Mouse (Mus musculus): ENCODE data around the gene Fbln2. TPM values are rescaled to one million over a fixed set of nuclear protein-coding genes. Genes with fewer than 3 reads are reported as not detected.
A peak's percentile ranks its signal among the peaks of the same experiment; 100 is the strongest.

Gene Fbln2
- total and polyA plus RNA-seq, 3 experiments: 0.81 TPM; not detected in 2

DNA sequence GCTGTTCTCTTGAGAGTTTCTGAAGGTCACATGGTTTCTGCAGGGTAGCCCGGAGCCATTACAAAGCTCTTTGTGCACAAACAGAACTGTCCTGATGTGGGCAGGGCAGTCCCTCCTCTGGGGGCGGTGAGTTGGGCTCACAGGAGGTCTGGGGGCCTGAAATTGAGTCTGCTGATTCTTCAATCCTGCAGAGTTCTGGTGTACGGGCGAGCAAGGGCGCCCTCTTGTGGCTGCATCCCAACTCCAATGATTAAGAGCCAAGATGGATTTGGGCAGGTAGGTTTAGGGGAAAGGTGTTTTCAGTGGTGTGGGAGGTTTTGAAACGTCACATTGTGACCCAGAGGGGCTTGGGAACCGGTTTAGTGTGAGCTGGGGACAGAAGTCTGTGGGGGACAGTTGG is 65.3 kb downstream of the Fbln2 start:
- TF ChIP-seq POLR2AphosphoS2 (IDR thresholded peaks at IDR 0.05; ENCODE audit: low read depth, low read length): no peak
- TF ChIP-seq CTCF (conservative IDR thresholded peaks at IDR 0.05 in 1 of 2, IDR thresholded peaks at IDR 0.05 in 1 of 2; ENCODE audit: low read depth in 2 of 2, low read length in 2 of 2): peak; percentile 76 to 77; a peak in 3 of 4 replicates
- TF ChIP-seq PAX5 (IDR thresholded peaks at IDR 0.05; ENCODE audit: low read length): no peak
- TF ChIP-seq RAD21 (IDR thresholded peaks at IDR 0.05; ENCODE audit: low read depth, low read length): peak; percentile 63
- TF ChIP-seq SMC3 (IDR thresholded peaks at IDR 0.05; ENCODE audit: low read depth, low read length): peak; percentile 65
- TF ChIP-seq JUND (conservative IDR thresholded peaks at IDR 0.05; ENCODE audit: low read depth, low read length): no peak
- H3K9me3 ChIP-seq (replicated peaks; ENCODE audit: low read length): no peaks in the 10 kb centered on the region
- H3K4me2 ChIP-seq (ENCODE audit: insufficient read depth, low read depth, poor library complexity, severe bottlenecking): no peak overlapping the region
- H3K36me3 ChIP-seq (replicated peaks in 1 of 2; ENCODE audit: control insufficient read depth in 1 of 2, insufficient read depth in 1 of 2, low read length in 1 of 2): no peaks in the 10 kb centered on the region
- in situ Hi-C loops (cut with MboI; ENCODE audit: low pct_ligation_motif_present, low pct_unique_long_range_greater_than_20kb, low sequenced_read_pairs): loop anchor here (5.0 kb wide), 1 partner anchor 105 kb away; no protein-coding TSS in a partner anchor
- H3K79me2 ChIP-seq (replicated peaks; ENCODE audit: control insufficient read depth, extremely low read depth, insufficient read depth, poor library complexity, severe bottlenecking): no peaks in the 10 kb centered on the region
- no peaks in the 10 kb centered on the region for H3K4me1 ChIP-seq (ENCODE audit: control insufficient read depth in 1 of 2, insufficient read depth in 2 of 2)
- H3K27ac ChIP-seq (ENCODE audit: insufficient read depth, low read depth): no peak overlapping the region
- peak; percentile 43 for DNase-seq (ENCODE audit: extremely low read depth)
- H3K4me3 ChIP-seq (replicated peaks in 1 of 3; ENCODE audit: low read depth in 2 of 3, low read length in 2 of 3, poor library complexity in 1 of 3): no peak overlapping the region
- H3K9ac ChIP-seq (ENCODE audit: insufficient read depth, low read depth): no peak overlapping the region
- dilution Hi-C loops (cut with MboI; ENCODE audit: extremely low pct_ligation_motif_present, extremely low pct_unique_long_range_greater_than_20kb, low sequenced_read_pairs): no loop called here
- H3K27me3 ChIP-seq (replicated peaks): peaks cover 84% of the 10 kb centered on the region

DNA sequence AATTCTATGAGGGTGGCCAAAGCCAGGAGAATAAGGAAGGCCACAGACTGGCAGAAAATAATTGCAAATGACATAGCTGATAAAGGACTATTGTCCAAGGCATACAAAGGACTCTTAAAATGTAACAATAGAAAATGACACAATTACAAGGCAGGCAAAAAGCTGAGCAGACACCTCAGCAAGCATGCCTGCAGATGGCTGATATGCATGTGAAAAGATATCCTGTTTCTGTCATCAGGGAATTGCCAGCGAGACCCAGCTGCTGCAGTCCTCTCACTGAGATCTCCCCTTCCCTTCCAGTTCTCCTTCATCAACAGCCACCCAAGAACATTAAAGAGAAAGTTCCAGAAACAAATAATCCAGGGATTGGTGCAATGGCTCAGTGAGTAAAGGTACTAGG is 66.0 kb downstream of the Fbln2 start:
- Histone ChIP-seq H3K4me2 (ENCODE audit: insufficient read depth, low read depth, poor library complexity, severe bottlenecking) (no peak overlapping the region), H3K27ac (ENCODE audit: insufficient read depth, low read depth) (no peak overlapping the region), H3K4me1 (ENCODE audit: control insufficient read depth in 1 of 2, insufficient read depth in 2 of 2) (no peaks in the 10 kb centered on the region), H3K9me3 (replicated peaks; ENCODE audit: low read length) (no peaks in the 10 kb centered on the region), H3K4me3 (replicated peaks in 1 of 3; ENCODE audit: low read depth in 2 of 3, low read length in 2 of 3, poor library complexity in 1 of 3) (no peak overlapping the region), H3K27me3 (replicated peaks) (peaks cover 86% of the 10 kb centered on the region), H3K79me2 (replicated peaks; ENCODE audit: control insufficient read depth, extremely low read depth, insufficient read depth, poor library complexity, severe bottlenecking) (no peaks in the 10 kb centered on the region), H3K9ac (ENCODE audit: insufficient read depth, low read depth) (no peak overlapping the region), H3K36me3 (replicated peaks in 1 of 2; ENCODE audit: control insufficient read depth in 1 of 2, insufficient read depth in 1 of 2, low read length in 1 of 2) (no peaks in the 10 kb centered on the region)
- dilution Hi-C loops (cut with MboI; ENCODE audit: extremely low pct_ligation_motif_present, extremely low pct_unique_long_range_greater_than_20kb, low sequenced_read_pairs): no loop called here
- in situ Hi-C loops (cut with MboI; ENCODE audit: low pct_ligation_motif_present, low pct_unique_long_range_greater_than_20kb, low sequenced_read_pairs): loop anchor here (5.0 kb wide), 1 partner anchor 106 kb away; no protein-coding TSS in a partner anchor
- TF ChIP-seq CHD1 (IDR thresholded peaks at IDR 0.05; ENCODE audit: low read depth, low read length): no peak
- no peak for TF ChIP-seq PAX5 (IDR thresholded peaks at IDR 0.05; ENCODE audit: low read length)
- no peak for TF ChIP-seq NELFE (IDR thresholded peaks at IDR 0.05; ENCODE audit: low read depth, low read length)
- TF ChIP-seq HCFC1 (IDR thresholded peaks at IDR 0.05; ENCODE audit: low read depth, low read length): no peak
- TF ChIP-seq MAX (IDR thresholded peaks at IDR 0.05; ENCODE audit: low read length): no peak
- no peak for TF ChIP-seq MAZ (IDR thresholded peaks at IDR 0.05; ENCODE audit: low read depth, low read length)
- TF ChIP-seq NRF1 (IDR thresholded peaks at IDR 0.05; ENCODE audit: low read depth, low read length): no peak
- TF ChIP-seq ZKSCAN1 (IDR thresholded peaks at IDR 0.05; ENCODE audit: borderline replicate concordance, low read depth, low read length): no peak
- no peak for TF ChIP-seq USF2 (conservative IDR thresholded peaks at IDR 0.05; ENCODE audit: low read depth, low read length)
- TF ChIP-seq MAFK (IDR thresholded peaks at IDR 0.05; ENCODE audit: insufficient replicate concordance, low read length): no peak
- DNase-seq (ENCODE audit: extremely low read depth): no peak

All from CH12.LX (cell line).